Mouse (Mus musculus): Measurements from ENCODE around the gene Spaca5.

DNA sequence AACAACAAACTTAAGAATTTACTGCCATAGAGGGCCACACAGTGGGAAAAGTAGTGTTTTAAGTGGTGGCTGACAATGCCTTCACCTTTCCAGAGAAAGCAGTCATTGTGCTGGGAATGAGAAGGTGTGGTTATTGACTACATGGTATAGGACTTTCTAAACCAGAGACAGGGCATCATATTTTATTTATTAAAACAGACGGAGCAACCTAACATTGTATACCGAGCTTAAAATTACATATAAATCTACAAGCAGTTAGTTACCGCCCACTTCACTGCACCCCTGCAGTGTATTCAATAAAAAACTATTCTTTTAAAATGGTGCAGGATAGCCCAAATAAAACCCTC is 5.7 kb upstream of the Spaca5 start:
- TF ChIP-seq CTCF (IDR thresholded peaks at IDR 0.05; ENCODE audit: borderline replicate concordance, control insufficient read depth, extremely low read depth, insufficient read depth, low read length, poor library complexity): no peak
- TF ChIP-seq POLR2A (IDR thresholded peaks at IDR 0.05; ENCODE audit: control insufficient read depth, extremely low read depth, insufficient read depth, low read length, poor library complexity): no peak

All from thymus, adult 2 months (tissue).